Mouse (Mus musculus) MN1 (cell line): Measurements from ENCODE around the gene Naglu.

Source experiments
- DNase-seq: peaks from one replicate; pipeline ENCODE4 v3.0.0-alpha.2; 2016; ENCODE audit warnings: low spot score

Gene Naglu

DNA sequence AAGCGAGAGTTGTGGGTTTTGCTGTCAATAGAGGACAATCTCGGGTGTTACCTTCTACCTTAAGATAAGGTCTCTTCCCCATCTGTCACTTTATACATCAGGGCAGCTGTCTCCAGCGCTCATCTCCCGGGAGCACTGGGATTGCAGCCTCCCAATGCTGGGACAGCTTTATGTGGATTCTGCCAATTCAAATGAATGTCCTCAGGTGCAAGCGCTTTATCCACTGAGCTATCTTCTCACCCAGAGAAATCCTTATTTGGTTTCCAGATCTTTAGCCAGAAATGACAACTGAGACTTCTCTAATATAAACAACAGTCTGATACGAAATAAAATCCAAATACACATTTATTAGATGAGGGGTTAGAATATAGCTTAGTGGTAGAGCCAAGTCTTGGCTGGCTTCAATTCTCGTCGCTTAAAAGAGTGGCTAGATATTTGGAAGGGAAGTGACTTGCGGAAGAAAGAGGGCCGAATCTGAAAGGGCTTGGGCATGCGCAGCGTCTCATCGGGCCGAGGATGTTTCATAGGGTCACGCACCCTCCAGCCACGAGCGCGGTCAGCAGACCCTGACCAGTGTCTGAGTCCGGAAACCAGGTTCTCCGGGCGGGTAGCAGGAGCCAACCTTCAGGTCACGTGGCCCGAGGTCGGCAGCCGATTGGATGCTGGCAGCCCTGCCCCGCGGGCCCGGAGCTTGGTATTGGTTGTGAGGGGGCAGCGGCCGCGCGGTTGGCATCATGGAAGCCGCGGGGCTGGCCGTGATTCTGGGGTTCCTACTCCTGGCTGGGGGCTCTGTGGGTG is at the start of gene Naglu:
Naglu (plus strand) TSS at position 622 of the 798 bp plus-strand sequence.
- DNase-seq, result peak; percentile 96

DNA sequence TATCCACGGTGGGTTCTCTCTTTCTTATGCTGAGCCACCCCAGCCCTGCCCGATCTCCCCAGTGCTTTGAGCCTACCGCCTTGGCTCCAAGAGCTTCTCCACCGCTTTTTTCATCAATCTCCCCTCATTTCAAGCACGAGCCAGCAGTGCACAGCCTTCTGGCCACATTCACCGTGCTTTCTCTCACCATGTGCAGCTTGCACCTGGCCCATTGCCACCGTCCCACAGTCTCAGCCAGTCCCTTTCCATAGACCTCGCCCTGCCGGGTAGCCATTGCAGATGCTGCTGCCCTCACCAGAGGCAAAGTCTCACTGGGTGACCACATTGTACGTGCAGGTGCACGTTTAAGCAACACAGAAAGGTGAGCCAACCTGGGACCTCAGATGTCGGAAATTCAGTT is 46.4 kb upstream of the Naglu start:
- DNase-seq, result peak; percentile 9

DNA sequence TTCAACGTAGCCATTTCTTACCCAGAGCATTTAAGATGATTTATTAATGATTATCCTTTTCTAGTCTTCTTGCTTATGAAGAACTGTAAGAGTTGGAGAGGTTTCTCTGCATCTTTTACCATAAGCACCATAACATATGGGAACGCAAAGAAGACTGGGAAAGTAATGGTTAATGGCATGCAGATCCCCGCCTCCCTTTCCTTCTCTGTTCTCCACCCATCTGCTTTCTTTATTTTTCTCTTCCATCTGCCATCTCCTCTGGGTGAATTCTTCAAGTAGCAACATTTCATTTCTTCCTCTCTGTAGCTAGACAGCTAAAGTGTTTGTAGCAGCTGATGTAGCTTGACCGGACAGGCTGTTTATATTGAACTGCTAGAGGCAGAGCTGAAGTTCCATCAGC is 45.8 kb upstream of the Naglu start:
- no peak for DNase-seq

DNA sequence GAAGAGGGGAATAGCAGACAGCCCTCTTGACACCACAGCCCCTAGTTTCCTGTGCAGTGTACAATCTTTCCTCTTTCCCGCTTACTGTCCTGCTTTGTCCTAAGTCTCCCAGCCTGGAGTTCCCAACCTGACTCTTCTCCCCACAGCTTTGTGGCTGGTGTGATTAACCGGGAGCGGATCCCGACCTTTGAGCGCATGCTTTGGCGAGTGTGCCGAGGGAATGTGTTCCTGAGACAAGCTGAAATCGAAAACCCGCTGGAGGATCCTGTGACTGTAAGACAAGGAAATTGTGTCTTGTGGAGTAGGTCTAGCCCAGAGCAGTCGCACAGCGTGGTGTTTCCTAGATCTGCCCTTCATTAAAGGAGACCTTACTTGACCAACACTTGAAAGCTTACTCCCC is 42.7 kb upstream of the Naglu start:
- DNase-seq, result no peak

DNA sequence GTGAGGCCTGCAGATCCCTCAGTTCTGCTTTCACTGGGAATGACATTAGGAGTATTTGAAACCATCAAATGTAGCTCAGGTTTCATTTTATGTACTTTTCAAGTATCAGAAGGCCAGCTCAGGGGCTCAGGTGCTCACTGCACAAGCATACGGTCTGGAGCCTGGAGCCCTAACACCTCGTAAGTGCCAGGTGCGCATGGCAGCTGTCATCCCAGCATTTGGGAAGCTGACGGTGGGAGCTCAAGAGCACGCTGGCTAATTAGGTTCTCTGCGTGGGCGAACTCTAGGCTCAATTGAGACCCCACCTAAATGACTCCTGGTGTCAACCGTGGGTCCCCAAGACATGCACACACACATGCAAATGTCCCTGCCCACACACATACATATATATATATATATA is 40.5 kb upstream of the Naglu start:
- no peak for DNase-seq

DNA sequence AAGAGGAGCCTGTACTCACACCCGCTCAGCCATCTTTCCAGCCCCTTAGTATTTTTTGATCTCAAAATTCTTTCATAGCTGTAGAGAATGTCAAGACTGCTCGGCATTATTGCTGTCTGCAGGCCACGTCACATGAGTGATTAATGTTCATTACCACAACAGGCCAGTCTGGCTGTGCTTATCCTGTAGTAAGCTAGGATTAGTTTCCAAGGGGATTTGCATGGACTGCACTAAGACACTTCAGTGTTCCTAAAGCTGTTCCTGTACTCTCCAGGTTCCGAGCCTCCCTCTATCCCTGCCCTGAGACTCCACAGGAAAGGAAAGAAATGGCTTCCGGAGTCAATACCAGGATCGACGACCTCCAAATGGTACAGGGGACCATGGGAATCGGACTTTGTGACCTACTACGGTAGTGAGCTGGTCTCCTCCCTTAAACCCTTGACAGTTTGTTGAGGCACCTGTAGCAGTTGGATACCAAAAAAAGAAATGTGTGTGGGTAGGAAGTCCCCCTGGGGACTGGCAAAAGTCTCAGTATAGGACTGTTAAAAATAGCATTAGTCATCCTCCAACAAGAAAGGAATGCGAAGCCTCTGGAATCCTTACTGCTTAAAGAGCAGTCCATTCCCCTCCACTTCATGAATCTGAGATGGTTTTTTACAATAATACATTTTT is 39.5 kb upstream of the Naglu start:
- no peak for DNase-seq

DNA sequence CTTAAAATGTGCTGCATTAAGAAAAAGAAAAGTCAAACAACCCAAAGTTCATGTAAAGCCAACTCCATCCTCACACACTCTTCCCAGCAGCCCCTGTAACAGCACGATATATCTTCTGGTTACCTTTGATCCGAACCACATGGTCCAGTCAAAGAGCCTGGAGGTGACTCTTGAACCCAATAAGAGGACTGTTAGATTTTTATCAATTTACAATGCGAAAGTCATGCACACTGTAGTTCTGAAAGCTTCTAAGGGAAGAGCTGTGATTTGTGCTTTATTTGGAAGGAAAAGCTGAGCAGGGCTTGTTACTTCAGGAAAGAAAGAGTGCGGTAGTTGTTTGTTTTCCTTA is 39.0 kb upstream of the Naglu start:
- DNase-seq, result no peak

DNA sequence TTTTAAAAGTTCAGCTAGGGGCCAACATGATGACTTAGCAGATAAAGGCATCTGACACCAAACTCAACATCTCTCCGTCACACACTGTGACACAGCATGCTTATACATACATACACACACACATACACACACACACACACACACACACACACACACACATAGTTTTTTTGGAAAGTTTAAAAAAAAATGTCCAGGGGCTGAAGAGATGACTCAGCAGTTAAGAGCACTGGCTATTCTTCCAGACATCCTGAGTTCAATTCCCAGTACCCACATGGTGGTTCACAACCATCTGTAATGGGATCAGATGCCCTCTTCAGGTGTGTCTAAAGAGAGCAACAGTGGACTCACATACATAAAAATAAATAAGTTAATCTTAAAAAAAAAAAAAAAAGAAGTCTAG is 38.3 kb upstream of the Naglu start:
- DNase-seq, result no peak

DNA sequence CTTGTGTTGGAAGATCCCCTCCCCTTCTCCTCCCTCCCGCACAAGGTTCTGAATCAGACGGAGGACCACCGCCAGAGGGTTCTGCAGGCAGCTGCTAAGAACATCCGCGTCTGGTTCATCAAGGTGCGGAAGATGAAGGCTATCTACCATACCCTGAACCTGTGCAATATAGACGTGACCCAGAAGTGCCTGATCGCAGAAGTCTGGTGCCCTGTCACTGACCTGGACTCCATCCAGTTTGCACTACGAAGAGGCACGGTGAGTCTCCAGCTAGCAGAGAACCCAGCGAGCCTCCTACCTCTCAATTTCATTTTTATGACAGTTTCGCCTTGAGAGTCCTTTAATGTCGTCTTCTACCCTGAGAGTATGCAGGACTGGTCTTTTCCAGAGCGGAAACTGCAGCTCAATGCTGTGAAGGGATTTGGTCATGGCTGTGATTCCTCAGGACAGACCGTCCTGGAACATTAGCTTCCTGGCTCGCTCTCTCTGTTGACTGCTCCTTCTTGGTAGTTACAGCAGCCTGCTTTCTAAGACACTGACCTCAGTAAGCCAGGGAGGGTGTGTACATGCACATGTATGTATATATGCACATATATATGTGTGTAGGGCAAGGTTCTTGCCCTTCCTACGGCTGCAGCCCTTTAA is 35.8 kb upstream of the Naglu start:
- DNase-seq, result no peak

DNA sequence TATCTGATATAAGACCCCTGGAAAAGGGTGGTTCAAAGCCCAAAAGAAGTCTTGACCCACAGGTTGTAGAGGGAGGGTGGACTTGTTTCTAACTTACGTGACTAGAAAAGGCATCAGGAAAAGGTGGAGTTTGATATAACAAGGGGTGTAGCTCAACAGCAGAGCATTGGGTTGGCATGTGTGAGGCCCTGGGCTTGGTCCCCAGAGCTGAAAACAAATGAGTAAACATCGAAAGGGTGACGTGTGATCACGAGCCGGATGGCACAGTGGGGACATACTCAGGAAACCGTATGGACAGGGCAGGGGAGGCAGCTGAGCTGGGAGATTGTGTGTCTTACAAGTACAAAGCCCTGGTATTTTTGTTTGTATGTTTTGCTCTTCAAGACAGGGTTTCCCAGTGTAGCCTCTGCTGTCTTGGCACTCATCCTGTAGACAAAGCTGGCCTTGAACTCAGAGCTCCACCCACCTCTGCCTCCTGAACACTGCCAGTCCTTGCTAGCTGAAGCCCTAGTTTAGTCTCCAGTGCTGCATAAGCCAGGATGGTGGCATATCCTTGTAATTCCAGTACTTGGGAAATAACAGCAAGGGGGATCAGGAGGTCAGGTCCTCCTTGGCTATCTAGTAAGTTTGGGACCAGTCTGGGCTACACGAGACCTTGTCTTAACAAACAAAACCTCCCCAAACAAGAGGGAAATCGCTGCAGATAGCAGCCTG is 35.0 kb upstream of the Naglu start:
- no peak for DNase-seq

DNA sequence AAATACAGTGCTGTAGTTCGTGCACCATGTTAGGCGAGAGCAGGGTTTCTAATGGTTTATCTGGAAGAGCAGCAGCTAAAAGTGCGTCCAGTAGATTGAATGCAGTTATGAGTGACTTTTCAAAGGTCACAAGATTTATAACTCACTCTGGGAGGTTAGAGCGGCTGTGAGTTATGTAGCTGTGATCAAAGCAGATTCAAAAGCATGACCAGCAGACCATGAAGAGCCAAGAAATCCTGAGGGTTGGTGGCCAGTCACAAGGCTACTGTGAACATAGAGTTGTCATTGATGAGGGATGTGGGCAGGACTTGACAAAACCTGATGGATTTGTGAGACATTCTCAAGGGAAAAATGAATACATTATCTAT is 34.5 kb upstream of the Naglu start:
- no peak for DNase-seq

DNA sequence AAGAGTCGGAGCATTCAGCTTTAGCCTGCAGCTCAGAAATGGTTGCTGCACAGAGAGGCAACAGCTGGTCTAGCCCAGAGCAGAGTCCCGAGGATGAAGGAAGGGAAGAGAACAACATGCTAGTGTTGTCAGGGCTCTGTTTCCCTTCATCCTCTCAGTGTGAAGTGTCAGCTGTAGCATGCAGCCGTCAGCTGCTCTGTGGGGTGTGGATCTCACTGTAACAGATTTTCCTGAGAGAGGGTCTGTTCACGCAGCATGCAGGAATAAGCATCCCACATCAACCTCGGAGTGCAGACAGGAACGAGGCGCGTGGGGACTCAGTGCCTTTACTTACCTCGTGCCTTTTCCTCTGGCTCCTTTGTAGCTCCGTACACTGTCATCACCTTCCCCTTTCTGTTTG is 32.0 kb upstream of the Naglu start:
- DNase-seq, result no peak

DNA sequence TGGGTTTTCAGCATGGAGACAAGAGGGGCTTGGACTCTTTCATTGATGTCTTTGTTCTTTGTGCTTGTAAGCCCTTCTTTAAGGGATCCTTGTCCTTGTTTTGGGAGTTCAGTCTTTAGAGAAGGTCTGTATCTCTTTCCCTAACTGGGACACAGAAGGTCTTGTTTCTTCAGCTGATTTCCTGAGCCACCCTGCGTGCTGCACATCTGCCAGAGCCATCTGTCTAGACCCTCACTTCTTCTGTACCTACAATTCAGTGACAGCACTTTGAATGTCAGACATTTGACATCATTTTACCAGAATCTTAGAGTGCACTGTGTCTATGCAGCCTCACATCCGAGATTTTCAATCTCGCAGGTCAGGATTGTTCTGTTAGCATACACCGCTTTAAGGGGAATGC is 24.0 kb upstream of the Naglu start:
- DNase-seq, result no peak

DNA sequence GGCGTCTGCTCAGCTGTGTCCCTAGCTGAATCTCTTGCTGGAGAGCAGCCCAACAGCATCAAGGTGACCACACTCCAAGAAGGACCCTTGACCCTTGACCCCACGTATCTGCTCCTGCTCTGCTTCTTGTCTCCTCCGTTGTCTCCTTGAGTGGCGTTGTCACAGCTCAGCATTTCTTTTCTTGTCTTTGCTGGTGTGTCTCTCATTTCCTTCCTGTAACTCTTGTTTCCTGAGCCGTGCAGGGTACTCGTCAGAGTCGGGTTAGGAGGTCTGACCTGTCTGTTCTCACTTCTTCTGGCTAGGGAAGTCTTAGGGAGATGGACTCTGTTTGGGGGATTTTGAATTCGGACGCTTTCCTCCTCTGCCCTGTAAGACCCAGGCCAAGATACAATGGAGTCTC is 23.4 kb upstream of the Naglu start:
- DNase-seq, result no peak

DNA sequence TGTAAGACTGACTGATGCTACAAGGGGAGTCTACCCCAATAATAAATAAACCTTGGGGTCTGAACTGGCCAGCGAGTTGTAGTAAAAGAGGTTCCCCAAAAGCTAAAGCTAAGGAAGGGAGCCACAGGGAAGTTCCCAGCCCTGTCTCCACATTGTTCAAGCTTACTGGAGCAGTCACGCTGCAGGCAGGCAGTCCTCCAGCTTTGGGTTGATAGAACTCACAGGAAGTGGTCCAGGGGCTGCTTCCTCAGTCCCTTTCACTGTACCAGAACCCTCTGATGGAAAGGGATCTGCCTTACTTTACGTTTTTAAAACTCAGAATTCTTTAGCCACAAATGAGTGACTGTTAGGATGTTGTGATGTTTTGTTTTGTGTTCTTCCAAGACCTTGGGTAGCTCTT is 22.3 kb upstream of the Naglu start:
- DNase-seq, result no peak

DNA sequence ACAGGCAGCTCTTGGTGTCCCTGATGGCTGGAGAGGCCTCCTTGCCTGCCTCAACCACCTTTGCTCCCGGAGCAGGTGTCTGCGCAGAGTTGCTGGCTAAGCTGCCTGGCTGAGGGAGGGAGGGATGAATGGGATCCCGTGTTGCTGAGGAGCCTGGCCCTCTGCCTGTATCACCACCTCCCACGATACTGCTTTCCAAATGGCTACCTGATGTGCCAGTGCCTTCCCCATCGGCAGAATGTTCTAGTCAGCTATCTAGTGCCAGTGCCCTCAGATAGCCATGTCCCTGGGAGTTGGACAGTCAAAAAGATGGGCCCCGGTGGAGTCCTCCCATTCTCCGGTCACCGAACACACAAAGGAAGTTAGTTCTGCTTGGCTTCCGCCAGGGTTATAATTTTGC is 19.5 kb upstream of the Naglu start:
- DNase-seq, result no peak

DNA sequence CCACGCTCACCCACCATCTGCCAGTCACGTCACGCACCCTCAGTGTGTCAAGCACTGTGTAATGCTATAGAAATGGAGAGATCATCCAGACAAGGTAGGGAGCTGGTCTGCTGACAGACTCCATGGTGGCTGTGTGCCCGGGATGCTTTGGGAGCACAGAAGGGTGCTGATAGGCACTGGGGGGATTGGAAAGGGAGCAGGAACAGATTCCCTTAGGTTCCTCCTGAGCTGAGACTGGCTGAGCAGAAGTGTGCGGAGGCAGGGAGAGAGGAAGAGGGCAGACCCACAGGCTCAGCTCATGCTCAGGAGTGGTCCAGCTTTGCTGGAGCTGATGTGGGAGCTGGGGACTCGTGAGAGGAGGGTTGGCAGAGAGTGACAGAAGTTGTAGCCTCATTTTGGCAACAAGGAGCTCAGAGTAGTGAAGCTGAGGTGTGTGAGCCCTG is 18.7 kb upstream of the Naglu start:
- peak; percentile 36 for DNase-seq

DNA sequence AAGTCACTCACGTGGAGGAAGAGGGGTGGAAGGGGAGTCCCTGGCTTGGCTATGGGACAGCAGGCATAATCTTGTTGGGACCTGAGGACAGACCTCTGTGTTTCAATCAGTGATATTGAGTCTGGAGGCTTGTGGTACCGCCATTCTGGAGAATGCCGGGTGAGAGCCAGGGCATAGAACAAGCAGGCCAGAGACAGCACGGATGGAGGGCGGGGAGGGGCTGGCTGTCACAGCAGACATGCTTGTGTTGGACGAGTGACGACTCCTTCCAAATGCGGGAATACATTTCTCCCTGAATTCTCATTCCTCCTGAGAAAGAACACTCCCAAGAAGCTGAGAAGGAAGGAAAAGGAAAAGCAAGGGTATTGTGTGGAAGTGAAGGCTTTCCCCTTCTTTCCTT is 18.2 kb upstream of the Naglu start:
- no peak for DNase-seq

DNA sequence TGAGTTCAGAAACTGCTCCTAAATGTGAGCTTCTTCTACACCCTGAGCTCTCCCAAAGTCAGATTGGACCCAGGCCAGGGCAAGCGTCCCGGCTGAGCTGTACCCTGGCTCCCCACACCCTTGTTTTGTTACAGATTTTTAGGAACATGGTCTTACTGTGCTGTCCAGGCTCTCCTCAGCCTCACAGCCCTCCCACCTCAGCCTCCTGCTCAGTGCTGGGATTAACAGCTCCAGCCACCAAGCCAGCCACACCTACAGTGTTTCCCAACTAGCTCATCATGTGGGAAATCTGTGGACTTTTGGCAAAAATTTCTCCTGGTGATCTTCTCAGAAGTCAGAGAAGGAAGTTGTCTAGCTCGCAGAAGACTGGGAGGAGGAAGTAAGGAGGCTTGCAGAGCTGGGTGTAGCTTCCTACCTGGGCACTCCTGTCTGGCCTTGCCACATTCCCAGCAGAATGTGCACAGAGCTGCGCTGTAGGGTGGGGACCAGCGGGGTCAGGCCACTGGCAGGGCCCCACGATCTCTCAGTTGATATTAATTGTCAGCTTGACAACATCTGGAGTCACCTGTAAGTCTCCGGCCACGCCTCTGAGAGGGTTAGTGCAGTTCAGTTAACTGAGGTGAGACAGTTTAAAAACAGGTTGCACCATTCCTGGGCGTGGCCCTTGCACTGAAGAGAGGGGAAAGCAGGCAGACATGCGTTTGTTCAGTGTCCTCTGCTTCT is 16.9 kb upstream of the Naglu start:
- no peak for DNase-seq

DNA sequence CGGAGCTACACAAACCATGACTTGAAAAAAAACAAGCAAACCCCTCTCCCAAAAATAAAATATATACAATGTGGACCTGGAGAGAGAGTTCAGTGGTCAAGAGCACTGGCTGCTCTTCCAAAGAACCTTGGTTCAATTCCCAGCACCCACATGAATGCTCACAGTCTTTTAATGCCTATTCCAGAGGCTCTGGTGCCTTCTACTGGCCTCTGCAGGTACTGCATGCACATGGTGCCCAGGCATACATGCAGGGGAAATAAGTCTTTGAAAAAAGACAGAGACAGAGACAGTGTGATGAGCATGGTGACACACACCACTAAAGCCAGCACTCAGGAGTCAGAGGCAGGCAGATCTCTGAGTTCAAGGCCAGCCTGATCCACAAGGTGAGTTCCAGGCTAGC is 15.8 kb upstream of the Naglu start:
- no peak for DNase-seq

DNA sequence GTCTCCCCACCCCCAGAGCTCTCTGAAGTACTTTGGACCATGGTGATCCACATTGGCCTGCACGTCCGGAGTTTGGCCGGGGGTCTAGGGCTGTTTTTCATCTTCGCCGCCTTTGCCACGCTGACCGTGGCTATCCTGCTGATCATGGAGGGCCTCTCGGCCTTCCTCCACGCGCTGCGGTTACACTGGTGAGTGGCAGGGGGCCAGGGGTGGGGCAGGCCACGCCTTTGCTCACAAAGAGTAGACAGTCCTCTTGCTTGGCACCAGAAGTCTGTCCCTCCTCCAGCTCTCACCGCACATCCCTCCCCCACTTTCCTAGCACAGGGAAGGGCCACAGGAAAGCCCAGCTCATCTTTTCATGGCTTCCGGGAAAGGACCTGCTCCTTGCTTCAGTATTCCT is 14.4 kb upstream of the Naglu start:
- no peak for DNase-seq

DNA sequence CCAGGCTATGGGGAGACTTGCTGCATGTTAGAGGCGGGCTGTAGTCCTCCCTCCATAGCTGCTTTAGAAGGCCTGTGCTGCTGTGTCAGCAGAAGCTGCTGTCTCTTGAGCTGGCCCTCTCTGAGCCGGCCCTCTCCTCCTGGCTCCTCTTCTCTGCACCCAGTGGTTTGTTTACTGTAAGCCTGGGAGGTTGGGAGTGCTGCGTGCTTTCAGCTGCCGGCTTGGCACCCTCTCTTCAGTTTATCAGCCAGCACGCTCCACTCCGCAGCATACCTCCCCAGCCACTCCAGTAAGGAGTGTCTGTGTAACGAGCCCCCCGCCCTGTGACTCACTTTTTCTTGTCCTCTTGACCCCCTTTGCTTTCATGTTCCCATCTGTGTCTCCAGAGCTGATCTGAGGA is 12.9 kb upstream of the Naglu start:
- no peak for DNase-seq
